Mouse (Mus musculus) C2C12 (cell line): ENCODE measurements around the gene Med25. TPM values are rescaled to one million over a fixed set of nuclear protein-coding genes. Genes with fewer than 3 reads are reported as not detected.

Experiments
- H3K27me3 ChIP-seq: one replicate; pipeline ENCODE4 v1.6.1; 2011; ENCODE audit not compliant: control insufficient read depth, insufficient read depth, insufficient read length
- H3K36me3 ChIP-seq: one replicate; pipeline ENCODE4 v1.6.1; 2011; ENCODE audit not compliant: control insufficient read depth, insufficient read depth
- H3K4me3 ChIP-seq: one replicate; pipeline ENCODE4 v1.5.1; 2011; ENCODE audit warnings: mild to moderate bottlenecking, control low read depth; ENCODE audit not compliant: poor library complexity, insufficient read depth, severe bottlenecking
- H3K79me2 ChIP-seq: one replicate; pipeline ENCODE4 v1.6.1; 2011; ENCODE audit not compliant: control insufficient read depth, insufficient read depth
- H3K79me3 ChIP-seq: one replicate; pipeline ENCODE4 v1.6.1; 2011; ENCODE audit warnings: low read depth, control low read depth
- H3ac ChIP-seq: one replicate; pipeline ENCODE3; 2011; ENCODE audit warnings: low read depth; ENCODE audit not compliant: control insufficient read depth, insufficient read length
- CEBPB ChIP-seq: IDR thresholded peaks from one replicate; pipeline ENCODE4 v1.6.1; 2011; ENCODE audit warnings: low read depth, mild to moderate bottlenecking, control low read depth, moderate library complexity
- CTCF ChIP-seq: IDR thresholded peaks from one replicate; pipeline ENCODE4 v1.5.1; 2011; ENCODE audit not compliant: control insufficient read depth, insufficient read depth, insufficient read length
- FOSL1 ChIP-seq: IDR thresholded peaks from one replicate; pipeline ENCODE4 v1.8.0; 2011; ENCODE audit warnings: mild to moderate bottlenecking, low read length; ENCODE audit not compliant: poor library complexity, insufficient read depth, severe bottlenecking
- MAX ChIP-seq: IDR thresholded peaks from one replicate; pipeline ENCODE4 v1.6.1; 2011; ENCODE audit warnings: mild to moderate bottlenecking, control low read depth
- MYOD1 ChIP-seq: IDR thresholded peaks from one replicate; pipeline ENCODE4 v1.6.1; 2011; ENCODE audit warnings: low read depth; ENCODE audit not compliant: control insufficient read depth, insufficient read length
- MYOG ChIP-seq: IDR thresholded peaks from one replicate; pipeline ENCODE4 v1.6.1; 2011; ENCODE audit not compliant: control insufficient read depth, insufficient read length; ENCODE audit errors: extremely low read depth
- USF1 ChIP-seq: IDR thresholded peaks from one replicate; pipeline ENCODE4 v1.6.1; 2011; ENCODE audit warnings: low read depth, mild to moderate bottlenecking, control low read depth, moderate library complexity
- microRNA-seq: library from miRNA; unstranded; fragments of <30 nt; microRNA quantifications from one replicate; pipeline ENCODE4, GENCODE M21; 2019; ENCODE audit warnings: borderline microRNAs expressed
- polyA plus RNA-seq: library from polyadenylated mRNA; unstranded; fragments of >200 nt; fragmentation: generic; extraction: Trizol; gene quantifications from one replicate; pipeline ENCODE4 v1.2.1, GENCODE M21; 2012; ENCODE audit warnings: missing spikeins

The Med25 gene
- polyA plus RNA-seq, 1 experiment: 43.9 TPM

GRCm38 (mm10) chr7:44836016-44836404, 56.5 kb downstream of the Med25 start:
- Histone ChIP-seq H3K4me3 (no peak overlapping the region), H3K79me3 (peaks cover 1% of the 10 kb centered on the region), H3ac (no peak overlapping the region), H3K79me2 (peaks cover 1% of the 10 kb centered on the region), H3K27me3 (no peaks in the 10 kb centered on the region), H3K36me3 (peaks cover 4% of the 10 kb centered on the region)
- TF ChIP-seq USF1 (no peak), FOSL1 (no peak), MAX (no peak), MYOD1 (no peak), CTCF (no peak), CEBPB (no peak), MYOG (no peak)

- peaks cover 5% of the 10 kb centered on the region for H3K79me3 ChIP-seq
- H3K27me3 ChIP-seq: no peaks in the 10 kb centered on the region
- H3K4me3 ChIP-seq: no peak overlapping the region
- TF ChIP-seq MAX: no peak
- no peak for TF ChIP-seq MYOG
- no peak for TF ChIP-seq MYOD1
- no peak for TF ChIP-seq CTCF
- TF ChIP-seq CEBPB: no peak
- no peak for TF ChIP-seq USF1
- TF ChIP-seq FOSL1: no peak
- no peak overlapping the region for H3ac ChIP-seq
- H3K36me3 ChIP-seq: peaks cover 9% of the 10 kb centered on the region
- H3K79me2 ChIP-seq: peaks cover 7% of the 10 kb centered on the region
Measured at GRCm38 (mm10) chr7:44835373-44836015, 57.0 kb downstream of the Med25 start.

- Histone ChIP-seq H3K4me3 (no peak overlapping the region), H3ac (no peak overlapping the region)
Measured at GRCm38 (mm10) chr7:44832763-44833162, 59.7 kb downstream of the Med25 start.

GRCm38 (mm10) chr7:44828706-44829105, 63.8 kb downstream of the Med25 start:
- H3K79me2 ChIP-seq: peaks cover 74% of the 10 kb centered on the region
- H3K27me3 ChIP-seq: no peaks in the 10 kb centered on the region
- H3K79me3 ChIP-seq: peaks cover 65% of the 10 kb centered on the region
- TF ChIP-seq MYOD1 (no peak), MAX (no peak), MYOG (no peak), USF1 (no peak), CTCF (no peak), FOSL1 (no peak), CEBPB (no peak)
- H3ac ChIP-seq: no peak overlapping the region
- no peak overlapping the region for H3K4me3 ChIP-seq
- peaks cover 42% of the 10 kb centered on the region for H3K36me3 ChIP-seq

More at GRCm38 (mm10) chr7:44832763-44833162, 59.7 kb downstream of the Med25 start:
- Histone ChIP-seq H3K27me3 (no peaks in the 10 kb centered on the region), H3K79me3 (peaks cover 26% of the 10 kb centered on the region), H3K36me3 (peaks cover 29% of the 10 kb centered on the region), H3K79me2 (peaks cover 34% of the 10 kb centered on the region)
- TF ChIP-seq MYOG (no peak), USF1 (no peak), MAX (no peak), FOSL1 (no peak), MYOD1 (no peak), CEBPB (no peak), CTCF (no peak)

- no peak overlapping the region for H3K4me3 ChIP-seq
- peaks cover 45% of the 10 kb centered on the region for H3K36me3 ChIP-seq
- peaks cover 94% of the 10 kb centered on the region for H3K79me2 ChIP-seq
- no peaks in the 10 kb centered on the region for H3K27me3 ChIP-seq
- no peak overlapping the region for H3ac ChIP-seq
- peaks cover 82% of the 10 kb centered on the region for H3K79me3 ChIP-seq
- TF ChIP-seq MAX (no peak), USF1 (no peak), CEBPB (peak; percentile 12)
Measured at GRCm38 (mm10) chr7:44826771-44827170, 65.7 kb downstream of the Med25 start.

Small RNA genes lying within 50 kb of the gene (microRNA-seq; reads per million reads assigned to microRNA genes)
- gene Mir707: not detected

Other genes starting within 250 kb of the Med25 start
- gene Myh14, start 221.9 kb downstream of the Med25 start, polyA plus RNA-seq: 0.01 TPM
- not detected for gene Izumo2, start 184.0 kb downstream of the Med25 start, polyA plus RNA-seq
- 20.0 TPM for gene Vrk3, start 144.3 kb downstream of the Med25 start, polyA plus RNA-seq
- gene Zfp473, start 141.7 kb downstream of the Med25 start, polyA plus RNA-seq: 0.29 TPM
- gene Nup62, start 76.6 kb downstream of the Med25 start, polyA plus RNA-seq: 102 TPM
- 0.63 TPM for gene Il4i1, start 76.3 kb downstream of the Med25 start, polyA plus RNA-seq
- gene Atf5, start 76.1 kb downstream of the Med25 start, polyA plus RNA-seq: 290 TPM
- gene Akt1s1, start 43.7 kb downstream of the Med25 start, polyA plus RNA-seq: 208 TPM
- 38.4 TPM for gene Tbc1d17, start 43.6 kb downstream of the Med25 start, polyA plus RNA-seq
- gene Pnkp, start 35.6 kb downstream of the Med25 start, polyA plus RNA-seq: 32.0 TPM
- 221 TPM for gene Ptov1, start 22.9 kb downstream of the Med25 start, polyA plus RNA-seq
- 9.8 TPM for gene Fuz, start 3.4 kb upstream of the Med25 start, polyA plus RNA-seq
- gene Ap2a1, start 36.8 kb upstream of the Med25 start, polyA plus RNA-seq: 129 TPM
- gene Tsks, start 50.5 kb upstream of the Med25 start, polyA plus RNA-seq: 0.04 TPM
- gene Cpt1c, start 82.1 kb upstream of the Med25 start, polyA plus RNA-seq: 5.5 TPM
- gene Prmt1, start 93.9 kb upstream of the Med25 start, polyA plus RNA-seq: 978 TPM
- gene Irf3, start 104.9 kb upstream of the Med25 start, polyA plus RNA-seq: 43.7 TPM
- gene Bcl2l12, start 106.0 kb upstream of the Med25 start, polyA plus RNA-seq: 18.1 TPM
- 58.4 TPM for gene Scaf1, start 123.7 kb upstream of the Med25 start, polyA plus RNA-seq
- 56.8 TPM for gene Rras, start 125.2 kb upstream of the Med25 start, polyA plus RNA-seq
- 14.2 TPM for gene Prr12, start 160.2 kb upstream of the Med25 start, polyA plus RNA-seq
- gene Nosip, start 169.7 kb upstream of the Med25 start, polyA plus RNA-seq: 66.6 TPM
- gene Prrg2, start 170.0 kb upstream of the Med25 start, polyA plus RNA-seq: 14.0 TPM
- gene Rcn3, start 199.5 kb upstream of the Med25 start, polyA plus RNA-seq: 166 TPM
- 30.7 TPM for gene Fcgrt, start 211.1 kb upstream of the Med25 start, polyA plus RNA-seq
- 3,175 TPM for gene Rps11, start 231.7 kb upstream of the Med25 start, polyA plus RNA-seq
- gene Rpl13a, start 236.0 kb upstream of the Med25 start, polyA plus RNA-seq: 6,379 TPM
- gene Gm45713, start 243.5 kb upstream of the Med25 start, polyA plus RNA-seq: 0.95 TPM
- 1.6 TPM for gene Flt3l, start 243.7 kb upstream of the Med25 start, polyA plus RNA-seq